ENCODE assay signal across 36 mouse cellular contexts in the genomic region with DNA sequence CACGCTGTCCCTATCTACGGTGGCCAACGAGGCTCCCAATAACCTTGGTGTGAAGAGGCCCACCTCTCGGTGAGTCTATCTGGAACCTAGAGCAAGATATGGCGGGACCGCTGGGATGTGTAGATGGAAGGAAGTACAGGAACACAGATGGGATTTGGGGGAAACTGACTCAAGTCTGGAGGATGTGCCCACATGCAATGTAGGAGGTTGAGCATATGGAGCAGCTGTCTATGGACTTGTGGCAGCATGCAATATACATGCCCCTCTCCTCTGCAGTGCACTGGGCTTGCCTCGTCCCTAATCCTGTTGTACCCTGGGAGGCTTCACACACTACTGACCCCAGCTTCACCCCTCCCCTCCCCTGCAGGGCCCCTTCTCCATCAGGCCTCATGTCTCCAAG. TPM values are rescaled to one million over a fixed set of nuclear protein-coding genes. Genes with fewer than 3 reads are reported as not detected.
DNase-seq lines count a peak whose midpoint lies in the region; ATAC-seq and TF ChIP-seq lines count a peak whose summit lies in the region.
"Had no signal": no experiment of that assay in that cellular context is flagged by ENCODE, and none has a peak within 500 bp of the region (broad histone marks: within the 10 kb centered on the region; RNA-seq: fewer than 3 reads in every experiment).

No protein-coding gene starts in this region.

- 94% methylated on average over 6 of the region's 7 CpGs for WGBS in stomach, postnatal 0 days
- 90% methylated on average over 7 of the region's 7 CpGs for WGBS in forebrain, embryonic 16.5 days

- peaks cover 11% of the 10 kb centered on the region for H3K36me3 ChIP-seq in stomach, postnatal 0 days (ENCODE audit: control insufficient read depth, insufficient read depth, low read length)
- H3K36me3 ChIP-seq in forebrain, embryonic 16.5 days (ENCODE audit: control insufficient read depth, insufficient read depth), result peaks cover 51% of the 10 kb centered on the region

- TF ChIP-seq CTCF in stomach, postnatal 0 days (IDR thresholded peaks at IDR 0.05; ENCODE audit: low read depth), result no peak

- no peak overlapping the region for H3K9ac ChIP-seq in stomach, postnatal 0 days (ENCODE audit: low read length)
- no peak overlapping the region for H3K9ac ChIP-seq in forebrain, embryonic 16.5 days (replicated peaks; ENCODE audit: low read depth, low read length)
- H3K9ac ChIP-seq: embryonic facial prominence, embryonic 13.5 days; forebrain, embryonic 12.5 days; forebrain, embryonic 15.5 days; hindbrain, embryonic 12.5 days; hindbrain, embryonic 15.5 days had no signal

- no peak overlapping the region for H3K4me2 ChIP-seq in stomach, postnatal 0 days (replicated peaks; ENCODE audit: low read depth)
- H3K4me2 ChIP-seq in forebrain, embryonic 16.5 days (ENCODE audit: low read length), result no peak overlapping the region
- H3K4me2 ChIP-seq: embryonic facial prominence, embryonic 13.5 days; forebrain, embryonic 12.5 days; forebrain, embryonic 15.5 days; heart, embryonic 11.5 days; hindbrain, embryonic 12.5 days; hindbrain, embryonic 15.5 days had no signal

- no peak for TF ChIP-seq EP300 in stomach, postnatal 0 days (optimal IDR thresholded peaks at IDR 0.05)

- peak; percentile 13 to 17 for DNase-seq in frontal cortex, postnatal 36 days (ENCODE audit: low spot score in 2 of 2)
- no peak for DNase-seq in frontal cortex, postnatal 10 days (ENCODE audit: low spot score in 2 of 2)
- DNase-seq in layer of hippocampus, adult 9-11 months, result peak; percentile 68
- DNase-seq in layer of hippocampus, postnatal 25 days (ENCODE audit: extremely low spot score in 1 of 2, low spot score in 1 of 2), result no peak
- peak; percentile 70 for DNase-seq in brain, adult 2 months (ENCODE audit: low read depth, low spot score)
- DNase-seq in stomach, postnatal 0 days (ENCODE audit: low spot score), result no peak
- DNase-seq: adrenal gland, postnatal 10 days; adrenal gland, postnatal 36 days; B cell, adult 2 months; cerebellum, adult 11-12 months; cerebellum, adult 8-10 months; cerebellum, postnatal 10 days; cerebellum, postnatal 36 days; embryo, embryonic 11 days; gastrocnemius, adult 2 months; gastrocnemius, postnatal 14 days; heart, adult 11 months had no signal

- no peaks in the 10 kb centered on the region for H3K9me3 ChIP-seq in stomach, postnatal 0 days (ENCODE audit: control insufficient read depth, low read length)
- no peaks in the 10 kb centered on the region for H3K9me3 ChIP-seq in forebrain, embryonic 16.5 days (ENCODE audit: control insufficient read depth, low read length)
- H3K9me3 ChIP-seq: embryonic facial prominence, embryonic 10.5 days; embryonic facial prominence, embryonic 13.5 days; forebrain, embryonic 12.5 days; forebrain, embryonic 15.5 days; G1E; hindbrain, embryonic 12.5 days; hindbrain, embryonic 15.5 days had no signal

- H3K4me1 ChIP-seq in stomach, postnatal 0 days (replicated peaks; ENCODE audit: control insufficient read depth, insufficient read depth), result no peaks in the 10 kb centered on the region
- H3K4me1 ChIP-seq in forebrain, embryonic 16.5 days (replicated peaks; ENCODE audit: control insufficient read depth, insufficient read depth, low read length), result no peaks in the 10 kb centered on the region
- H3K4me1 ChIP-seq: embryonic facial prominence, embryonic 10.5 days; forebrain, embryonic 12.5 days; forebrain, embryonic 15.5 days; hindbrain, embryonic 12.5 days; hindbrain, embryonic 15.5 days had no signal

- ATAC-seq in stomach, postnatal 0 days (ENCODE audit: low FRiP score, low TSS enrichment), result no peak
- no peak for ATAC-seq in forebrain, embryonic 16.5 days
- ATAC-seq: forebrain, embryonic 15.5 days; Patski had no signal

- no peaks in the 10 kb centered on the region for H3K27me3 ChIP-seq in stomach, postnatal 0 days (ENCODE audit: control insufficient read depth, insufficient read depth, low read length)
- H3K27me3 ChIP-seq in forebrain, embryonic 16.5 days (replicated peaks; ENCODE audit: control insufficient read depth, insufficient read depth, low read length), result no peaks in the 10 kb centered on the region
- H3K27me3 ChIP-seq: CH12.LX; embryonic facial prominence, embryonic 13.5 days; forebrain, embryonic 12.5 days; forebrain, embryonic 15.5 days; hindbrain, embryonic 12.5 days; hindbrain, embryonic 15.5 days; Patski had no signal

- 0 out of 2 replicates have a peak overlapping the region, but pooled peaks have one; percentile 8 for H3K27ac ChIP-seq in stomach, postnatal 0 days (replicated peaks)
- no peak overlapping the region for H3K27ac ChIP-seq in forebrain, embryonic 16.5 days (ENCODE audit: low read length)
- H3K27ac ChIP-seq: embryonic facial prominence, embryonic 10.5 days; forebrain, embryonic 12.5 days; forebrain, embryonic 15.5 days; gastrocnemius, adult 2 months; hindbrain, embryonic 12.5 days; hindbrain, embryonic 15.5 days had no signal

- no peak overlapping the region for H3K4me3 ChIP-seq in stomach, postnatal 0 days (ENCODE audit: low read depth, low read length)
- H3K4me3 ChIP-seq in forebrain, embryonic 16.5 days (replicated peaks; ENCODE audit: low read length), result no peak overlapping the region
- H3K4me3 ChIP-seq: embryonic facial prominence, embryonic 10.5 days; embryonic facial prominence, embryonic 13.5 days; erythroblast, embryonic 14.5 days; forebrain, embryonic 12.5 days; forebrain, embryonic 15.5 days; gastrocnemius, adult 2 months; hindbrain, embryonic 12.5 days; hindbrain, embryonic 15.5 days had no signal

RNA-seq across cellular contexts. Expression of a gene that starts 13.3 kb away (rescaled TPM):
- 10 to 100 TPM; 37.8 to 41.5 TPM for total RNA-seq in layer of hippocampus, postnatal 25 days (2021)
- polyA plus RNA-seq in stomach, postnatal 0 days (2015; fragmentation: Nextera tagmentation; extraction: Ambion mirVana), result 23.3 and 25.5 TPM in 2 replicates
- 69.3 and 71.2 TPM in 2 replicates for polyA plus RNA-seq in forebrain, embryonic 16.5 days (2015; fragmentation: Nextera tagmentation; extraction: Ambion mirVana)

RNA-seq across cellular contexts. Expression of a gene that starts 13.5 kb away (rescaled TPM):
- 10 to 100 TPM; 82.1 to 87.9 TPM for total RNA-seq in layer of hippocampus, postnatal 25 days (2021)
- polyA plus RNA-seq in stomach, postnatal 0 days (2015; fragmentation: Nextera tagmentation; extraction: Ambion mirVana), result 143 and 171 TPM in 2 replicates
- polyA plus RNA-seq in forebrain, embryonic 16.5 days (2015; fragmentation: Nextera tagmentation; extraction: Ambion mirVana), result 79.0 and 83.6 TPM in 2 replicates

RNA-seq across cellular contexts. Expression of a gene that starts 17.5 kb away (rescaled TPM):
- total RNA-seq in layer of hippocampus, postnatal 25 days (2021), result under 1 TPM in 1 of 2 experiments, not detected in 1; 0.66 TPM
- 0.25 TPM in 1 of 2 replicates, not detected in the other for polyA plus RNA-seq in stomach, postnatal 0 days (2015; fragmentation: Nextera tagmentation; extraction: Ambion mirVana)
- 0.41 and 0.98 TPM in 2 replicates for polyA plus RNA-seq in forebrain, embryonic 16.5 days (2015; fragmentation: Nextera tagmentation; extraction: Ambion mirVana)
- total RNA-seq: adrenal gland, adult 18-20 months; adrenal gland, postnatal 10 days; adrenal gland, postnatal 36 days; gastrocnemius, adult 2 months; heart, adult 8-10 months; heart, postnatal 25 days; hematopoietic stem cell, adult 5-6 weeks had no signal
- polyA plus RNA-seq: cortical plate, adult 2 months; erythroblast, embryonic 14.5 days; G1E; heart, embryonic 14.5 days; heart, postnatal 0 days; Patski had no signal

RNA-seq across cellular contexts. Expression of a gene that starts 20.7 kb away (rescaled TPM):
- 10 to 100 TPM; 35.5 to 38.1 TPM for total RNA-seq in layer of hippocampus, postnatal 25 days (2021)
- 14.2 and 20.1 TPM in 2 replicates for polyA plus RNA-seq in stomach, postnatal 0 days (2015; fragmentation: Nextera tagmentation; extraction: Ambion mirVana)
- 38.1 and 39.3 TPM in 2 replicates for polyA plus RNA-seq in forebrain, embryonic 16.5 days (2015; fragmentation: Nextera tagmentation; extraction: Ambion mirVana)
- total RNA-seq: G1E had no signal
- polyA plus RNA-seq: G1E had no signal

RNA-seq across cellular contexts. Expression of a gene that starts 22.9 kb away (rescaled TPM):
- total RNA-seq in layer of hippocampus, postnatal 25 days (2021), result 10 to 100 TPM; 31.2 to 42.2 TPM
- 111 and 121 TPM in 2 replicates for polyA plus RNA-seq in stomach, postnatal 0 days (2015; fragmentation: Nextera tagmentation; extraction: Ambion mirVana)
- polyA plus RNA-seq in forebrain, embryonic 16.5 days (2015; fragmentation: Nextera tagmentation; extraction: Ambion mirVana), result 49.6 and 85.0 TPM in 2 replicates

Comparison
In these comparisons a context has a peak if more than half of its experiments do, and no peak if none do; other contexts are left out.
1. DNase-seq: peak in frontal cortex, postnatal 36 days (2 of 2), layer of hippocampus, adult 9-11 months (single experiment) and brain, adult 2 months (single experiment); none in frontal cortex, postnatal 10 days (0 of 2), layer of hippocampus, postnatal 25 days (0 of 2) and stomach, postnatal 0 days (single experiment).